Mouse (Mus musculus) adrenal gland, adult 18-20 months (tissue): ENCODE results near the gene Lgals2. TPM values are rescaled to one million over a fixed set of nuclear protein-coding genes. Genes with fewer than 3 reads are reported as not detected.

Experiments used
- DNase-seq, 2 experiments: peaks; one replicate each; pipeline ENCODE4 v3.0.0; 2021 to 2022; ENCODE audit warnings: low spot score in 2 of 2
- microRNA-seq, 2 experiments: library from miRNA; unstranded; fragments of <30 nt; microRNA quantifications; one replicate each; pipeline ENCODE4 v1.2.0; 2021; ENCODE audit warnings: borderline number of aligned reads in 2 of 2
- total RNA-seq, 2 experiments: library from RNA; stranded (reverse); gene quantifications; 1 replicate in 1 of 2; 2 replicates in 1 of 2; pipeline ENCODE4 v1.2.3; 2021

Lgals2 gene
- total RNA-seq, 2 experiments from 2014 or later: 0.54 TPM; not detected in 1

GRCm38 (mm10) chr15:78826213-78827204, 28.8 kb downstream of the Lgals2 start:
- DNase-seq: peak; percentile 61 to 75

GRCm38 (mm10) chr15:78816074-78816391, 39.3 kb downstream of the Lgals2 start:
- DNase-seq: no peak

- DNase-seq: peak in 1 of 2 experiments; percentile 16
These were observed 39.8 kb downstream of the Lgals2 start for GRCm38 (mm10) chr15:78815314-78816073.

DNA sequence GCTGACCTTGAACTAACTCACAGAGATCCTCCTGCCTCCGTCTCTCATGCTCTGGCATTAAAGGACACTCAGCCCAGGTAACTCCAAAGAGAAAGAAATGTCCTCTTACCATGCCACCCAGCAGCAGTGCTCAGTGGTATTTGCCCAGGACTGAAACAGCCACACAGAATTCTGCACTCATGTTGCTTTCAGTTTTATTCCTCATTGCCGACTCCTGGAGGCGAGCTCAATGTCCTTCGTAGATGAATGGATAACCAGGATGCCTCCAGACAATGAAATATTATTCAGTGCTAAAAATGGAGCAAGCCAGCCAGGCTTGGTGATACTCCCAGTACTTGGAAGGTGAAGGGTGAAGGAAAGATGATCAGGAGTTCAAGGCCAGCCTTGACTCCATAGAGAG, 41.7 kb downstream of the Lgals2 start:
- no peak for DNase-seq

DNA sequence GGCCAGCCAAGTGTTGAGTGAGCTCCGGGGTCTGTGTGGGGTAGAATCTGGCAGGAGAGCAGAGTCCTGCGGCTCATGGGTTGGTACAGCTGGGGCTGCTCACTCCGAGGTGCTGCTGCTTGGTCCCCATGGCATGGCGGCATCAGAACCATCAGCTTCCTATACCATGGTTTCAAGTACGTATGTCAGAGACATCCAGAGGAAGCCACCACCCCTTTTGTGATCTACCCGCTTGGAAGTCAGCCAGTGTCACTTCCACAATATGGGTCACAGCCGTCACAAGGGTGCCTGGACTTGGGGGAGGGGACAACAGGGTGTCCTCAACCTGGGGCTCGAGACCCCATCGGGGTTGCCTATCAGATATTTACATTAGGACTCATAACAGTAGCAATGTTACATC, 45.2 kb downstream of the Lgals2 start:
- DNase-seq: no peak

DNA sequence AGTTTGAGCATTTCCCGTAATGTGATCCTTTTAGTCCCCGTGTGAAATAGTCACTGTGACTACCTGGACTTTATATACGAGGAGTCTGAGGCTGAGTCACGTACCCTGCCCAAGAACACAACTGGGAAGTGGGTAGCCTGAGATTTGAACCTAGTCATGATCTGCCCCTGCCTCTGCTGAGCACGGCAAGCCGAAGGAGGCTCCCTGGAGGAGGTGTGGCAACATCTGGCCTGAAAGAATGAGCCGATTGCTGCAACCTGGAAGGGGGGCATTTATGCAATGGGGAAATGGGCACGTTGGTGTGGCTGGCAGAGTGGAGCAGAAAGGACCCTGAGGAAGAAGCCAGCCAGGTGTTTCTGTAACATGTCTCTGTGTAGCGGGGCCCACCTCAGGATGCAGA, 45.6 kb downstream of the Lgals2 start:
- DNase-seq: no peak

- DNase-seq: no peak
These were observed 46.3 kb downstream of the Lgals2 start for GRCm38 (mm10) chr15:78808980-78809379.

DNA sequence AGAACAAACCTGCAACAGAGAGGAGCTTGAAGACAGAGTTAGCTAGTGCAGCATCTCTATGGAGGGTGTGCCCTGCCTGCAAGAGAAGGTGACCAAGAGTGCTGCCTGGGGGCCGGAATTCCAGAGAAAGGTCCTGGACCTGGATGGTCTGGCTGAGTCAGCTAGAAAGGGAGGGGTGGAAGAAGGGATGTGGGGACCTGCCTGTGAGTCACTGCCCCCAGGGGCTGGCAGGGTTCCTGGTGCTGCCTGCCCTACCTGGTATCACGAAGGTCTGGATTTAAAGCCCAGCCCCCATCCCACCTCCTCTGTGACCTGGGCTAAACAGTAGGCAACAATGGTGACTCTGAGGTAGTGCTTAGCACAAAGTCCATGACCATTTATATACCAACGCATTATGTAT, 48.2 kb downstream of the Lgals2 start:
- DNase-seq: no peak

DNA sequence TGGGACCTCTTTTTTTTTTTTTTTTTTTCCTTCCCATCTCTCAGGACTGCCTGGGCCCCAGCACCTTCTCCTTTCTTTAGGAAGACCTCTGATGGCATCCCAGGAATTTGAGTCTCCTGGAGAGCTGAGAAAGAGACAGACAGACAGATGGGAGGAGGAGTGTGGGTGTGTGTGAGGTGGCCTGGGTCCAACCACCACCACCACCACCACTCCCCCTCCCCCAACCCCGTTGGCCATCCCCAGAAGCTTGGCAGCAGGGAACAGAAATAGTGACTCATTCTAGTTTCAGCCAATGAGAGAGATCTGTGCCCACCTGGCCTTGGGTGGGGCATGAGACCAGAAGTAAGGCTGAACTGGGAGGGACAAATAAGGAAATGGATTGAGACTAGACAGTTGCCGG, 48.7 kb downstream of the Lgals2 start:
- DNase-seq: no peak

- DNase-seq: no peak
These were observed 50.0 kb downstream of the Lgals2 start for GRCm38 (mm10) chr15:78805351-78805750.

GRCm38 (mm10) chr15:78804326-78804725, 51.0 kb downstream of the Lgals2 start:
- no peak for DNase-seq

- peak in 1 of 2 experiments; percentile 57 for DNase-seq
These were observed 51.8 kb downstream of the Lgals2 start for GRCm38 (mm10) chr15:78803499-78803900.

DNA sequence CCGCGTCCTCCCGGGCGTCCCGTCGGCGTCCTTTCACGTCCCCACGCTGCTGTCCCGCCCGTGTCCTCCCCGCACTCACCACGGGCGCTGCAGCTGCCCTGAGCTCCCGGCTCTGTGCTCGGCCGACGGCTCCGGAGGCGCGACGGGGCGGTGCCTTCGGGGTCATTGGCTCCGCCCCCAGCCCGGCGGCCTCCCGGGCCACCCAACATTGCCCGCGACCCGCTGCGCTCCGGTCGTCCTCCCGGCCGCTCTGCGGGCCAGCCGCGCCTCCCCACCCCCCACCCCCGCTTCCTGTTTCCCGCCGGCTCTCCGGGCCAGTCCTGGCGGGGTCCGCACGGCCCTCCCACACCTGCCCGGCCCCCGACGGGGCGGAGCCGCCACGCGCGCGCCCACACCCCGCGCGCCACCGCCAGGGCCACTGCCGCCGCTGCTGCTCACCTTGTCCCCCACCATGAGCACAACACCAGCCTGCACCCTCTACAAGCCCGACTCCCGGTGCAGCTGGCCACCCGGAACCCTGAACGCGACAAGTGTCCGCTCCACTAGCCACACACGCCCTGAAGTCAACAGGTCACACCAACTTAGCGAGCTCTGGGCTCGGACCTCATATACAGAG, 52.4 kb downstream of the Lgals2 start, which contains the start of gene Card10:
Gene Card10 (minus strand): TSS at position 267 of the 616 bp plus-strand sequence.
- DNase-seq: peak; percentile 59 to 73

DNA sequence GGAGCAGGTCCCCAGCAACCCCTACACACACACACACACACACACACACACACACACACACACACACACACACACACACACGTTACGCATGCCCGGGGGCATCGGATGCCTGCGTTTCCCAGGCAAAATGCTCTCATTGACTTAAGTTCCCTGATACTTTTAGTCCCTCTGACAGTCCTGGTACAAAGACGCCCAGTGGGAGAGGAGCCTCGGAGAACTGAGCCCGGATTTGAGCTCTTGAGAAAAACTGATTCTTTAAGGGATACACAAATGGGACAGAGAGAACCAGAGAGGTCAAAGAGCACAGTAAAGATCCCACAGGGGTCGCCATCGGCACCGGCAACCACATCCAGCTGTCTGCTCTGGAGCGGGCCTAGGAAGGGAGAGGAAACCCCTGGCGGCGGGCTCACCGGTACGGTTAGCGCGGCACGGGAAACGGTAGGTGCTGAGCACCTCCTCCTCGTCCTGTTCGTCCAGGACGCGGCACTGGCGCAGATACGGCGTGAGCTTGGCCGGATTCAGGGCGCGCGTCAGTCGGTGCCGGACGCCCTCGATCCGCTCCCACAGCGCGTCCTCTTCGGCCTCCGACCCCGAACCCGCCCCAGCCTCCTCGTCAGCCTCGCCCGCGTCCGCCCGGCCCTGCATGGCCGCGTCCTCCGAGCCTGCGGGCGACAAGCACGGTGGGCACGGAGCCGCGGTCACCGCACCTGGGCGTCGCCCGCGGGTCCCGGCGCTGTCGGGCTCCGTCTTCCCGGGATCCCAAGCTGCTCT, 53.2 kb downstream of the Lgals2 start:
- DNase-seq: no peak

GRCm38 (mm10) chr15:78801571-78801970, 53.8 kb downstream of the Lgals2 start:
- DNase-seq: no peak

Small RNA genes lying within 50 kb of the gene (microRNA-seq; reads per million reads assigned to microRNA genes)
- 0 to 0.47 reads per million in 2 experiments for gene Mir6955

Other genes starting within 250 kb of the Lgals2 start
- gene Elfn2, start 136.8 kb downstream of the Lgals2 start, total RNA-seq: 1 to 10 TPM; 1.8 to 3.4 TPM
- gene Mfng, start 82.1 kb downstream of the Lgals2 start, total RNA-seq: 10 to 100 TPM; 11.8 to 21.4 TPM
- 1 to 10 TPM; 5.6 to 8.1 TPM for gene Card10, start 52.5 kb downstream of the Lgals2 start, total RNA-seq
- 10 to 100 TPM; 36.2 to 53.1 TPM for gene Cdc42ep1, start 12.9 kb downstream of the Lgals2 start, total RNA-seq
- 10 to 100 TPM; 55.2 to 57.2 TPM for gene Gga1, start 21.7 kb upstream of the Lgals2 start, total RNA-seq
- not detected for gene Gm49510, start 44.1 kb upstream of the Lgals2 start, total RNA-seq
- 1 to 10 TPM; 4.1 to 6.5 TPM for gene Sh3bp1, start 44.2 kb upstream of the Lgals2 start, total RNA-seq
- 1 to 10 TPM; 3.1 to 5.4 TPM for gene Pdxp, start 58.4 kb upstream of the Lgals2 start, total RNA-seq
- gene Lgals1, start 71.2 kb upstream of the Lgals2 start, total RNA-seq: 100 to 1,000 TPM; 300 to 824 TPM
- gene Nol12, start 79.4 kb upstream of the Lgals2 start, total RNA-seq: 10 to 100 TPM; 41.2 to 47.0 TPM
- gene Triobp, start 92.2 kb upstream of the Lgals2 start, total RNA-seq: 100 to 1,000 TPM in 1 of 2 experiments, 10 to 100 TPM in 1; 97.1 to 105 TPM
- gene H1f0, start 172.9 kb upstream of the Lgals2 start, total RNA-seq: 100 to 1,000 TPM in 1 of 2 experiments, 10 to 100 TPM in 1; 86.2 to 101 TPM
- under 1 TPM in 1 of 2 experiments, not detected in 1; 0.27 TPM for gene Galr3, start 186.4 kb upstream of the Lgals2 start, total RNA-seq
- 10 to 100 TPM; 23.9 to 26.5 TPM for gene Ankrd54, start 207.4 kb upstream of the Lgals2 start, total RNA-seq
- 100 to 1,000 TPM; 136 to 139 TPM for gene Eif3l, start 219.7 kb upstream of the Lgals2 start, total RNA-seq